ENCODE assay signal across 8 mouse cellular contexts in genomic region chr6:117840686-117841510, GRCm38 (mm10). TPM values are rescaled to one million over a fixed set of nuclear protein-coding genes. Genes with fewer than 3 reads are reported as not detected.
DNase-seq lines count a peak whose midpoint lies in the region; ATAC-seq lines count a peak whose summit lies in the region.

TSS of gene Zfp637 (plus strand) at chr6:117841180.

- peak; percentile 96 for ATAC-seq in inflammation-experienced regulatory T-cells, adult 6 months
- peak; percentile 91 for ATAC-seq in megakaryocyte-erythroid progenitor cell, adult 5-6 weeks (replicated peaks; ENCODE audit: low FRiP score, low TSS enrichment, poor library complexity, severe bottlenecking)

- intact Hi-C loops in gastrocnemius, postnatal 14 days (cut with DNase I; ENCODE audit: low total_unique reads): no loop called here
- intact Hi-C loops in left cerebral cortex, postnatal 10 days (cut with DNase I): no loop called here

- DNase-seq in adrenal gland, adult (ENCODE audit: inconsistent age in 2 of 2, low spot score in 1 of 2): peak; percentile 94 to 97
- peak; percentile 98 for DNase-seq in embryo, embryonic 10.5 days (ENCODE audit: low spot score)
- DNase-seq in gastrocnemius, postnatal 14 days: peak; percentile 93
- DNase-seq in left cerebral cortex, postnatal 10 days (ENCODE audit: extremely low spot score in 1 of 2, low spot score in 2 of 2): peak; percentile 91 to 97
- peak; percentile 93 for DNase-seq in right cerebral cortex, postnatal 36 days (ENCODE audit: low spot score in 2 of 2)
- peak; percentile 93 for DNase-seq in yolk sac, embryonic 10.5 days (ENCODE audit: low spot score)

RNA-seq across cellular contexts. Expression of gene Zfp637, which starts in this region (rescaled TPM):
- 10 to 100 TPM; 27.5 to 30.9 TPM for total RNA-seq in gastrocnemius, postnatal 14 days (2021)
- 10 to 100 TPM; 26.8 to 35.7 (median 33.1) TPM for polyA plus RNA-seq in inflammation-experienced regulatory T-cells, adult 6 months (2017; shearing (Covaris generic))
- total RNA-seq in left cerebral cortex, postnatal 10 days (2021): 10 to 100 TPM; 64.1 to 71.1 TPM
- 42.5 and 68.1 TPM in 2 replicates for total RNA-seq in megakaryocyte-erythroid progenitor cell, adult 5-6 weeks (2014; fragmentation: Nextera tagmentation)
- 36.5 and 38.9 TPM in 2 replicates for total RNA-seq in megakaryocyte-erythroid progenitor cell, adult 5-6 weeks (2017)

Comparison
In these comparisons a context has a peak if more than half of its experiments do, and no peak if none do; other contexts are left out.
1. Peak in every context shown above with its lines: DNase-seq and ATAC-seq.